Mouse (Mus musculus): ENCODE data around the gene Gm21258. TPM values are rescaled to one million over a fixed set of nuclear protein-coding genes. Genes with fewer than 3 reads are reported as not detected.

Gene Gm21258
- not detected for polyA plus RNA-seq (2017; shearing (Covaris generic))

GRCm38 (mm10) chrY:52779740-52780139 is at the start of gene Gm21258:
Gene Gm21258, plus strand, starts transcription at chrY:52780040.

Measured in activated CD4-positive, CD25-positive, alpha-beta regulatory T cell (primary cell).